ENCODE assay signal across 20 mouse cellular contexts in genomic region chr1:100369415-100370113, GRCm38 (mm10).
DNase-seq lines count a peak whose midpoint lies in the region; ATAC-seq lines count a peak whose summit lies in the region.
"Had no signal": no experiment of that assay in that cellular context is flagged by ENCODE, and none has a peak within 500 bp of the region (broad histone marks: within the 10 kb centered on the region; RNA-seq: fewer than 3 reads in every experiment).

No protein-coding gene starts in this region.

- DNase-seq in midbrain, embryonic 11.5 days (ENCODE audit: low spot score, missing footprints), result no peak
- DNase-seq in midbrain, embryonic 10.5 days (ENCODE audit: low spot score), result no peak
- no peak for DNase-seq in spleen, postnatal 36 days (ENCODE audit: low spot score in 2 of 2)
- no peak for DNase-seq in thymus, postnatal 36 days
- DNase-seq: adrenal gland, postnatal 36 days; cerebellum, adult 11 months; gastrocnemius, adult 2 months; heart, postnatal 36 days; kidney, adult 18-20 months; liver; lung, adult 2 months; spleen, adult 18-20 months had no signal

- H3K9ac ChIP-seq in midbrain, embryonic 11.5 days (ENCODE audit: low read length), result no peak overlapping the region
- no peak overlapping the region for H3K9ac ChIP-seq in forebrain, embryonic 15.5 days (replicated peaks)
- H3K9ac ChIP-seq in midbrain, embryonic 12.5 days (replicated peaks), result no peak overlapping the region
- H3K9ac ChIP-seq in kidney, embryonic 15.5 days, result no peak overlapping the region

- no peak overlapping the region for H3K4me3 ChIP-seq in midbrain, embryonic 11.5 days (ENCODE audit: low read depth, low read length)
- H3K4me3 ChIP-seq in midbrain, embryonic 10.5 days, result no peak overlapping the region
- H3K4me3 ChIP-seq in forebrain, embryonic 15.5 days, result no peak overlapping the region
- H3K4me3 ChIP-seq in midbrain, embryonic 12.5 days, result no peak overlapping the region
- H3K4me3 ChIP-seq in kidney, embryonic 15.5 days (replicated peaks), result no peak overlapping the region
- H3K4me3 ChIP-seq: erythroblast, embryonic 14.5 days; gastrocnemius, adult 2 months; myocyte had no signal

- 62% methylated on average over 5 of the region's 5 CpGs for WGBS in midbrain, embryonic 11.5 days
- 73% methylated on average over 5 of the region's 5 CpGs for WGBS in midbrain, embryonic 10.5 days
- 28% methylated on average over 5 of the region's 5 CpGs for WGBS in forebrain, embryonic 15.5 days
- 53% methylated on average over 5 of the region's 5 CpGs for WGBS in midbrain, embryonic 12.5 days
- WGBS in kidney, embryonic 15.5 days, result 69% methylated on average over 5 of the region's 5 CpGs

- H3K27me3 ChIP-seq in midbrain, embryonic 11.5 days (ENCODE audit: control insufficient read depth, insufficient read depth, low read length), result no peaks in the 10 kb centered on the region
- no peaks in the 10 kb centered on the region for H3K27me3 ChIP-seq in midbrain, embryonic 10.5 days (ENCODE audit: low read depth, poor library complexity, severe bottlenecking)
- H3K27me3 ChIP-seq in forebrain, embryonic 15.5 days, result no peaks in the 10 kb centered on the region
- H3K27me3 ChIP-seq in midbrain, embryonic 12.5 days, result no peaks in the 10 kb centered on the region
- no peaks in the 10 kb centered on the region for H3K27me3 ChIP-seq in kidney, embryonic 15.5 days

- H3K4me1 ChIP-seq in midbrain, embryonic 11.5 days (ENCODE audit: control insufficient read depth, insufficient read depth, low read length), result peaks cover 5% of the 10 kb centered on the region
- H3K4me1 ChIP-seq in midbrain, embryonic 10.5 days, result peaks cover 12% of the 10 kb centered on the region
- peaks cover 6% of the 10 kb centered on the region; the same call in 1 of the 2 replicates for H3K4me1 ChIP-seq in forebrain, embryonic 15.5 days
- H3K4me1 ChIP-seq in midbrain, embryonic 12.5 days, result peaks cover 8% of the 10 kb centered on the region; the same call in 1 of the 2 replicates
- no peaks in the 10 kb centered on the region for H3K4me1 ChIP-seq in kidney, embryonic 15.5 days

- H3K36me3 ChIP-seq in midbrain, embryonic 11.5 days (ENCODE audit: control insufficient read depth, insufficient read depth, low read length), result no peaks in the 10 kb centered on the region
- no peaks in the 10 kb centered on the region for H3K36me3 ChIP-seq in midbrain, embryonic 10.5 days
- no peaks in the 10 kb centered on the region for H3K36me3 ChIP-seq in forebrain, embryonic 15.5 days
- no peaks in the 10 kb centered on the region for H3K36me3 ChIP-seq in midbrain, embryonic 12.5 days
- H3K36me3 ChIP-seq in kidney, embryonic 15.5 days, result no peaks in the 10 kb centered on the region
- H3K36me3 ChIP-seq: G1E had no signal

- no peak overlapping the region for H3K27ac ChIP-seq in midbrain, embryonic 11.5 days (ENCODE audit: low read depth, low read length)
- H3K27ac ChIP-seq in midbrain, embryonic 10.5 days (replicated peaks), result no peak overlapping the region
- H3K27ac ChIP-seq in forebrain, embryonic 15.5 days (replicated peaks), result no peak overlapping the region
- H3K27ac ChIP-seq in midbrain, embryonic 12.5 days (replicated peaks), result no peak overlapping the region; the same call in 1 of the 2 replicates
- no peak overlapping the region for H3K27ac ChIP-seq in kidney, embryonic 15.5 days
- H3K27ac ChIP-seq: gastrocnemius, adult 2 months; macrophage; stomach, postnatal 0 days had no signal

- H3K9me3 ChIP-seq in midbrain, embryonic 11.5 days (ENCODE audit: control insufficient read depth, low read length), result no peaks in the 10 kb centered on the region
- H3K9me3 ChIP-seq in midbrain, embryonic 10.5 days (replicated peaks), result no peaks in the 10 kb centered on the region
- no peaks in the 10 kb centered on the region for H3K9me3 ChIP-seq in forebrain, embryonic 15.5 days
- H3K9me3 ChIP-seq in midbrain, embryonic 12.5 days, result no peaks in the 10 kb centered on the region
- H3K9me3 ChIP-seq in kidney, embryonic 15.5 days (replicated peaks), result no peaks in the 10 kb centered on the region

- ATAC-seq in midbrain, embryonic 11.5 days (ENCODE audit: low FRiP score), result peak; percentile 89
- peak; percentile 71 for ATAC-seq in forebrain, embryonic 15.5 days (replicated peaks)
- ATAC-seq in midbrain, embryonic 12.5 days (ENCODE audit: low FRiP score, low read depth), result peak; percentile 84
- ATAC-seq in kidney, embryonic 15.5 days (replicated peaks; ENCODE audit: low FRiP score), result no peak

- H3K4me2 ChIP-seq in midbrain, embryonic 11.5 days, result no peak overlapping the region
- no peak overlapping the region for H3K4me2 ChIP-seq in forebrain, embryonic 15.5 days (replicated peaks)
- H3K4me2 ChIP-seq in midbrain, embryonic 12.5 days (replicated peaks), result no peak overlapping the region
- no peak overlapping the region for H3K4me2 ChIP-seq in kidney, embryonic 15.5 days
